Mouse (Mus musculus): Measurements from ENCODE around the gene Robo1.

GRCm38 (mm10) chr16:72811494-72811893 lies 503.4 kb downstream of the Robo1 start:
- TF ChIP-seq POLR2A (IDR thresholded peaks at IDR 0.05; ENCODE audit: insufficient read depth, low read depth, low read length) (no peak), CTCF (IDR thresholded peaks at IDR 0.05; ENCODE audit: insufficient read depth, low read depth, low read length) (no peak)
